Mouse (Mus musculus): ENCODE measurements around the gene Kctd20.

DNA sequence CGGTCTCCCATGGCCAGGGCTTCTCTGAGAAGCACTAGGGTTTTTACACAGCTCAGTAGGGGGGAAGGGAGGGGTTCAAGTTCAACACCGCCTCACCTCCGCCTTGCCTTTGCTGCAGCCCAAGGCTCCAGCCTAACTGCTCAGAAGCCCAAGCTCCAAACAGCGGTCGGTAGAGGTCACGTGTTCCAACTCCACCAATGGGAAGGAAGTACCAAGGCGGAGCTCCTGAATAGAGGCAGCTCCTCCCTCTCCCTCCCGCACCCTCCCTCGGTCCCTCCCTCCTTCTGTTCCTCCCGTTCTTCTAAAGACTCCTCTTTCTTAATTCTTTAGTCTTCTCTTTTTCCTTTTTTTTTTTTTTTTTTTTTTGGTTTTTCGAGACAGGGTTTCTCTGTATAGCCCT is 9.6 kb upstream of the Kctd20 start:
- TF ChIP-seq TCF12 (IDR thresholded peaks at IDR 0.05; ENCODE audit: insufficient read depth, poor library complexity, severe bottlenecking) (no peak), POLR2A (IDR thresholded peaks at IDR 0.05; ENCODE audit: insufficient read length, low read depth) (no peak), USF1 (IDR thresholded peaks at IDR 0.05; ENCODE audit: low read depth) (no peak), MAX (IDR thresholded peaks at IDR 0.05; ENCODE audit: low read depth) (no peak), E2F4 (IDR thresholded peaks at IDR 0.05; ENCODE audit: insufficient read depth) (no peak), CEBPB (IDR thresholded peaks at IDR 0.05; ENCODE audit: insufficient read depth, poor library complexity, severe bottlenecking) (no peak)
